Mouse (Mus musculus) liver, embryonic 14.5 days (tissue): Measurements from ENCODE around the gene Egfem1. TPM values are rescaled to one million over a fixed set of nuclear protein-coding genes. Genes with fewer than 3 reads are reported as not detected.

Source experiments
- ATAC-seq: fragments of 200-750 bp; cut with Nextera tagmentation; 2 replicates; pipeline ENCODE4 v1.8.0; 2017; ENCODE audit warnings: moderate number of reproducible peaks, mild to moderate bottlenecking, moderate library complexity; ENCODE audit not compliant: insufficient read depth
- DNase-seq, 3 experiments: peaks; one replicate each; pipeline ENCODE4 v3.0.0-alpha.2; 2012 to 2013; ENCODE audit warnings: low read depth in 3 of 3, low spot score in 3 of 3
- H3K27ac ChIP-seq: fragments of 300-500 bp; sonication (generic); 2 replicates; pipeline ENCODE4 v1.5.1; 2014; ENCODE audit warnings: moderate library complexity, mild to moderate bottlenecking, control low read depth, inconsistent platforms
- H3K27me3 ChIP-seq: fragments of 300-500 bp; sonication (generic); 2 replicates; pipeline ENCODE4 v1.6.1; 2014; ENCODE audit warnings: mild to moderate bottlenecking, low read length, moderate library complexity; ENCODE audit not compliant: control insufficient read depth, insufficient read depth
- H3K36me3 ChIP-seq: fragments of 300-500 bp; sonication (generic); replicated peaks from 2 replicates; pipeline ENCODE4 v1.6.1; 2014; ENCODE audit warnings: low read depth; ENCODE audit not compliant: control insufficient read depth, insufficient read depth
- H3K4me1 ChIP-seq, 2 experiments: fragments of 200-500 bp in 1 of 2; fragments of 300-500 bp in 1 of 2; sonication (generic) in 1 of 2; replicated peaks; 2 replicates each; pipeline ENCODE4 v1.6.1; 2012 to 2014; ENCODE audit warnings: antibody characterized with exemption in 1 of 2, inconsistent platforms in 1 of 2, low read length in 1 of 2; ENCODE audit not compliant: control insufficient read depth in 2 of 2, insufficient read depth in 2 of 2
- H3K4me2 ChIP-seq: fragments of 300-500 bp; sonication (generic); 2 replicates; pipeline ENCODE4 v1.6.1; 2014; ENCODE audit warnings: low read depth, mild to moderate bottlenecking, control low read depth, moderate library complexity
- H3K4me3 ChIP-seq, 2 experiments: fragments of 200-500 bp in 1 of 2; fragments of 300-500 bp in 1 of 2; sonication (generic) in 1 of 2; 2 replicates each; pipeline ENCODE4 v1.5.1; 2012 to 2014; ENCODE audit warnings: low read depth in 2 of 2, low read length in 2 of 2, mild to moderate bottlenecking in 2 of 2, control low read depth in 1 of 2, inconsistent platforms in 1 of 2, moderate library complexity in 1 of 2; ENCODE audit not compliant: insufficient read depth in 1 of 2
- H3K9ac ChIP-seq: fragments of 300-500 bp; sonication (generic); replicated peaks from 2 replicates; pipeline ENCODE4 v1.6.1; 2014; ENCODE audit warnings: mild to moderate bottlenecking, control low read depth, moderate library complexity
- H3K9me3 ChIP-seq: fragments of 300-500 bp; sonication (generic); 2 replicates; pipeline ENCODE4 v1.6.1; 2016; ENCODE audit warnings: low read length, mixed read lengths; ENCODE audit not compliant: control insufficient read depth
- CTCF ChIP-seq: IDR thresholded peaks from 2 replicates; pipeline ENCODE4 v1.5.1; 2016; ENCODE audit warnings: antibody characterized with exemption, low read depth, control low read depth
- EP300 ChIP-seq: IDR thresholded peaks from 2 replicates; pipeline ENCODE4 v1.6.1; 2016; ENCODE audit warnings: antibody characterized with exemption, low read depth
- WGBS: fragments of 180-500 bp; shearing (Covaris S2); extraction: QIAGEN DNeasy Blood & Tissue Kit; methylation state at CpG from one replicate; pipeline ENCODE4 v1.1.7; 2014; ENCODE audit not compliant: insufficient replicate concordance; 5-methylcytosine and 5-hydroxymethylcytosine counted together
- polyA plus RNA-seq, 2 experiments: library from polyadenylated mRNA; depleted of rRNA in 1 of 2; stranded (reverse) in 1 of 2; unstranded in 1 of 2; fragments of >200 nt; fragmentation: Nextera tagmentation in 1 of 2; extraction: Ambion mirVana in 1 of 2; gene quantifications; 2 replicates each; pipeline versions ENCODE4 v1.2.1 to v1.2.3; 2012 to 2014

Egfem1 gene
- polyA plus RNA-seq, 2 experiments = 0.12 to 0.36 TPM

- Histone ChIP-seq H3K4me1 (no peaks in the 10 kb centered on the region), H3K27me3 (no peaks in the 10 kb centered on the region), H3K9ac (no peak overlapping the region), H3K4me2 (no peak overlapping the region), H3K9me3 (no peaks in the 10 kb centered on the region), H3K4me3 (no peak overlapping the region), H3K27ac (no peak overlapping the region), H3K36me3 (no peaks in the 10 kb centered on the region)
- no peak for DNase-seq
- ATAC-seq = no peak
- TF ChIP-seq EP300 (no peak), CTCF (no peak)
- WGBS = 12% methylated on average over 1 of the region's 1 CpGs
Measured at GRCm38 (mm10) chr3:29539902-29540301, 458.1 kb downstream of the Egfem1 start.

DNA sequence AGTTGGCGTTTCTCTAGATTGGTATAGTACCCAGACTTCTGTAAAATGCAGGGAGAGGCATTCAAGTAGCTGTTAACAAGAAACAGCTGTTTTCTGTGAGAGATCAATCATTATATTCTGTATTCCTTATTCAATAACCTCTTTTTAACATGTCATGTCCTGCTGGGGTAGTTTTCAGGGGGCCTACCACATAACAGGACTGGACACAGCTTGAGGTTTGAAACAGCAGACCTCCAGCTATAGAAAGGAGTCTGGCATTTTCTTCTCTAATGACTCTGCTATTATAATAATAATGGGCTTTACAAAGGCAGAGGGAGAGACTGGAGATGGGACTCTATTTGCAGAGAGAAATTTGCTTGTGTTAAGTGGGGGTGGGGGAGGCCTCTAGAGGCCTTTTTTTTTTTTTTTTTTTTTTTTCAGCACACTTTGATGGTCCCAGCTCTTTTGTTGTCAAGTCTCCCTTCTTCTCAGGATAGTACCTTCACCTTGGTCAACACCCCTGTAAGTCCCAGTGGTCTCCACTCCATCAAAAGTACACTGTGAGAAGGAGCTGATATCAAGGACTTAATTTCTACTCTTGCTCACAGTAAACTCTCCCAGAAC, 459.8 kb downstream of the Egfem1 start:
- no peaks in the 10 kb centered on the region for H3K4me1 ChIP-seq
- H3K27me3 ChIP-seq = no peaks in the 10 kb centered on the region
- WGBS = 34% methylated on average over 1 of the region's 1 CpGs
- ATAC-seq = no peak
- no peaks in the 10 kb centered on the region for H3K9me3 ChIP-seq
- no peak overlapping the region for H3K4me3 ChIP-seq
- TF ChIP-seq EP300 (no peak), CTCF (no peak)
- no peak overlapping the region for H3K4me2 ChIP-seq
- H3K9ac ChIP-seq = no peak overlapping the region
- no peaks in the 10 kb centered on the region for H3K36me3 ChIP-seq
- DNase-seq = no peak
- H3K27ac ChIP-seq = no peak overlapping the region

DNA sequence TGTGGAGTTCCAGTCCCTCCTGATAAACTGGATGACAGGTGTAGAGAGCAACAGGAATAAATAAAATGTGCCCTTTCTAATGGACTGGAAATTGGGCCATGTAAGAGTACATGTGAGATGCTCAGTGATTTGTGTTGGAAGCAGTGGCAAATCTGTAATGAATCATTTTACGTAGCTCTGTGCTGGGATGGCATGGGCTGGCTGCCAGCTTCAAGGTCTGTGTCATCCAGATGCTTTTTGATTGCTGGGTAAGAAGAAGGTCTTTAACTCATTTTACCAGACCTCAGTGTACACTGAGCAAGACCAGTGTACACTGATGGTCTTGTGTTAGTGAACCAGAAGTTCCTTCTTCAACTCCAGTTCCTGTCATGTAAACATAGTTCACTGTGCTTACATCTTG, 462.2 kb downstream of the Egfem1 start:
- DNase-seq = no peak
- Histone ChIP-seq H3K4me2 (no peak overlapping the region), H3K9ac (no peak overlapping the region), H3K4me1 (no peaks in the 10 kb centered on the region), H3K4me3 (no peak overlapping the region), H3K9me3 (no peaks in the 10 kb centered on the region), H3K27me3 (no peaks in the 10 kb centered on the region), H3K27ac (no peak overlapping the region), H3K36me3 (no peaks in the 10 kb centered on the region)
- no peak for TF ChIP-seq CTCF
- no peak for TF ChIP-seq EP300
- 66% methylated on average over 1 of the region's 1 CpGs for WGBS
- no peak for ATAC-seq

DNA sequence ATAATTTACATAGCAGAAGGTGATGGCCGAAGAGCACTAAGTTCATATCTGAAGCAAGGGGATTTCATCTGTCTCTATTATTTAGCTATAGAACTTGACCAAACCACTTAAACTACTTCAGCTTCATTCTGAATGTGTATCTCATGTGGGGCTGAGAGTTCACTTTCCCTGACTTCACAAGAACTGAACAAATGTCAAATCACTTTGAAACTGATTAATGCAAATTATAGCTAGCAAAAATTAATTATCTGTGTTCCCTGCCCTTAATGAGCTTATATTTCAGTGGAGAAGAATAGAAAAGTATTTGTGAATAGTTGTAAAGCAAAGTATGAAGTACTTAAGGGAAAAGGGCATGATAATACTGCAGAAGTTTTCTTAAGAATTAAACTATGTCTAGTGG, 481.3 kb downstream of the Egfem1 start:
- Histone ChIP-seq H3K27me3 (no peaks in the 10 kb centered on the region), H3K36me3 (no peaks in the 10 kb centered on the region), H3K4me3 (no peak overlapping the region), H3K27ac (no peak overlapping the region), H3K4me2 (no peak overlapping the region), H3K4me1 (no peaks in the 10 kb centered on the region), H3K9me3 (no peaks in the 10 kb centered on the region), H3K9ac (no peak overlapping the region)
- no peak for TF ChIP-seq CTCF
- no peak for TF ChIP-seq EP300
- DNase-seq (no peak), ATAC-seq (no peak)
- 60% methylated on average over 1 of the region's 1 CpGs for WGBS

DNA sequence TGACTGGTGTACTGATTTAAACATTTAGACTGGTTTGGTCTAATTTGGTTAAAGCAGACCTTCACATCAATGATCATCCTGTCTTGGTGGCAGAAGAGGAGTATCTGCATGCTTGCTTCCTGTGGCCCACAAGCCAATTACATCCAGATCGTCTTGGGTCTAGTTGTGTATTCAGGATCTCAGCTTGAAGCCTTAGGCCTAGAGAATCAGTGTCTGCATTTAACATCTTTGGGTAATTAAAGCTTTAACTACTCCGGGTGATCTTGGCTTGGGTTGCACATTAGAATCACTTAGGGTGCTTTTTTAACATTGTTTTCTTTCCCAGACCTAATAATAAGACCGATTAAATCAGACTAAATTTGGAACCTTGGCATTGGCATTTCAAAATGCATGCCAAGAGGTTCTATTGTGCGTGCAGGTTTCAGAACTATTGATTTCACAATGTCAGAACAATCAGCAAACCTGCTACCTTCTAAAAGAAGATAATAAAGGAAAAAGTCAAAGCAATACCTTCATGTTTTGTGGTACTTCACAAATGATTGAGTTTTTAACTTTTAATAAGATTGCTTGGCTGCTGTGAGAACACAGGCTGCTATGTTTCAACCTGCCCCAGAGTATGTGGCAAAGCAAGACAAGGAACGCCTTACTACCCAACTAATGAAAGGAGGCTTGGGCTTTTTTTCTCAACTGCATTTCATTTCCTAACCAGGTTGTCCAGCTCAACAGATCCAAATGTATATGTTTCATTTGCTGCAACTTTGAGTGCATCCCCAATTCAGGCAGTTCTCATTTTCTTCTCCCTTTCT, 496.4 kb downstream of the Egfem1 start:
- WGBS = 49% methylated on average over 5 of the region's 5 CpGs
- Histone ChIP-seq H3K27ac (no peak overlapping the region), H3K4me1 (no peaks in the 10 kb centered on the region), H3K9me3 (no peaks in the 10 kb centered on the region), H3K9ac (no peak overlapping the region), H3K27me3 (no peaks in the 10 kb centered on the region), H3K36me3 (no peaks in the 10 kb centered on the region), H3K4me3 (no peak overlapping the region), H3K4me2 (no peak overlapping the region)
- no peak for TF ChIP-seq EP300
- no peak for TF ChIP-seq CTCF
- no peak for ATAC-seq
- DNase-seq = no peak
